Mouse (Mus musculus): ENCODE measurements around the gene 9130019O22Rik.

DNA sequence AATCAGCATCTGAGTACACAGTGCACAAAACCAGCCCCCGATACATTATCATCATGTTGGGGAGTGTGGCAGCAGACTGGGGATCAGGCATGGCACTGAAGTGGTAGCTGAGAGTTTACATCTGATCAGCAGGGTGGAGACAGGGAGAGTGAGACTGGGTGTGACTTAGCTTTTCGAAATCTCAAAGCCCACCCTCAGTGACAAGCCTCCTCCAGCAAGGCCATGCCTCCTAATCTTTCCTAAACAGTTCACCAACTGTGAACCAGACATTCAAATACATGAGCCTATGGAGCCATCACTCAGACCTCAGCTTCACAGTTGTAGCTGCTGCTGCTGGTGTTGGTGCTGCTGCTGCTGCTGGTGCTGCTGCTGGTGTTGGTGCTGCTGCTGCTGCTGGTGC is 24.5 kb upstream of the 9130019O22Rik start:
- TF ChIP-seq CTCF (IDR thresholded peaks at IDR 0.05; ENCODE audit: control insufficient read depth, insufficient read depth, insufficient replicate concordance, low read depth, low read length) (no peak), POLR2A (IDR thresholded peaks at IDR 0.05; ENCODE audit: control insufficient read depth, low read depth, low read length) (no peak)

All from testis, adult 2 months (tissue).